Mouse (Mus musculus) liver, embryonic 14.5 days (tissue): ENCODE measurements around the gene Helz2.

Experiments used
- CTCF ChIP-seq: IDR thresholded peaks from 2 replicates; pipeline ENCODE4 v1.5.1; 2016; ENCODE audit warnings: antibody characterized with exemption, low read depth, control low read depth
- EP300 ChIP-seq: IDR thresholded peaks from 2 replicates; pipeline ENCODE4 v1.6.1; 2016; ENCODE audit warnings: antibody characterized with exemption, low read depth

GRCm38 (mm10) chr2:181273829-181274228 lies 32.0 kb upstream of the Helz2 start:
- TF ChIP-seq CTCF (no peak), EP300 (no peak)
